Mouse (Mus musculus) CH12.LX (cell line): Measurements from ENCODE around the gene Npas2. TPM values are rescaled to one million over a fixed set of nuclear protein-coding genes. Genes with fewer than 3 reads are reported as not detected.

Source experiments
- DNase-seq: peaks from one replicate; pipeline ENCODE4 v3.0.0-alpha.2; 2013; ENCODE audit errors: extremely low read depth
- H3K27ac ChIP-seq: 2 replicates; pipeline ENCODE4 v1.5.1; 2012; ENCODE audit warnings: low read depth, mild to moderate bottlenecking, control low read depth, moderate library complexity; ENCODE audit not compliant: insufficient read depth
- H3K27me3 ChIP-seq: replicated peaks from 2 replicates; pipeline ENCODE3; 2012; ENCODE audit warnings: inconsistent platforms
- H3K36me3 ChIP-seq, 2 experiments: replicated peaks in 1 of 2; 2 replicates each; pipeline versions ENCODE3 to v1.6.1; 2012; ENCODE audit warnings: inconsistent platforms in 1 of 2, low read length in 1 of 2, mild to moderate bottlenecking in 1 of 2, mixed read lengths in 1 of 2, moderate library complexity in 1 of 2; ENCODE audit not compliant: control insufficient read depth in 1 of 2, insufficient read depth in 1 of 2
- H3K4me1 ChIP-seq, 2 experiments: 2 replicates each; pipeline ENCODE4 v1.6.1; 2012; ENCODE audit warnings: inconsistent platforms in 1 of 2, moderate library complexity in 1 of 2; ENCODE audit not compliant: insufficient read depth in 2 of 2, control insufficient read depth in 1 of 2
- H3K4me2 ChIP-seq: 2 replicates; pipeline ENCODE4 v1.6.1; 2012; ENCODE audit warnings: low read depth, mild to moderate bottlenecking, control low read depth; ENCODE audit not compliant: poor library complexity, insufficient read depth, severe bottlenecking
- H3K4me3 ChIP-seq, 3 experiments: fragments of 150-350 bp in 1 of 3; sonication (generic) in 1 of 3; replicated peaks in 1 of 3; 2 replicates each; pipeline versions ENCODE3 to v1.5.1; 2011 to 2012; ENCODE audit warnings: low read depth in 2 of 3, low read length in 2 of 3, mild to moderate bottlenecking in 2 of 3, moderate library complexity in 2 of 3, control low read depth in 1 of 3, improper control_type of control experiment in 1 of 3, inconsistent platforms in 1 of 3, mixed read lengths in 1 of 3; ENCODE audit not compliant: poor library complexity in 1 of 3
- H3K79me2 ChIP-seq: replicated peaks from 2 replicates; pipeline ENCODE4 v1.6.1; 2012; ENCODE audit warnings: mild to moderate bottlenecking, moderate library complexity; ENCODE audit not compliant: control insufficient read depth, poor library complexity, insufficient read depth, severe bottlenecking; ENCODE audit errors: extremely low read depth
- H3K9ac ChIP-seq: 2 replicates; pipeline ENCODE4 v1.6.1; 2012; ENCODE audit warnings: low read depth, mild to moderate bottlenecking, control low read depth, moderate library complexity; ENCODE audit not compliant: insufficient read depth
- H3K9me3 ChIP-seq: replicated peaks from 2 replicates; pipeline ENCODE3; 2012; ENCODE audit warnings: low read length, inconsistent platforms, mixed read lengths
- BHLHE40 ChIP-seq: IDR thresholded peaks from 2 replicates; pipeline ENCODE4 v1.6.1; 2011; ENCODE audit warnings: mild to moderate bottlenecking, low read depth, low read length, improper control_type of control experiment
- CHD2 ChIP-seq: IDR thresholded peaks from 2 replicates; pipeline ENCODE4 v1.6.1; 2011; ENCODE audit warnings: low read length, improper control_type of control experiment
- CTCF ChIP-seq, 2 experiments: IDR thresholded peaks in 1 of 2; conservative IDR thresholded peaks in 1 of 2; 2 replicates each; pipeline ENCODE4 v1.5.1; 2011 to 2012; ENCODE audit warnings: low read depth in 2 of 2, low read length in 2 of 2, improper control_type of control experiment in 1 of 2, inconsistent platforms in 1 of 2, mild to moderate bottlenecking in 1 of 2, moderate library complexity in 1 of 2
- E2F4 ChIP-seq: IDR thresholded peaks from 2 replicates; pipeline ENCODE4 v1.6.1; 2011; ENCODE audit warnings: low read depth, low read length, improper control_type of control experiment; ENCODE audit not compliant: insufficient replicate concordance
- ELF1 ChIP-seq: IDR thresholded peaks from 2 replicates; pipeline ENCODE4 v1.6.1; 2014; ENCODE audit warnings: low read depth, mild to moderate bottlenecking, inconsistent platforms, low read length, improper control_type of control experiment
- EP300 ChIP-seq: IDR thresholded peaks from 2 replicates; pipeline ENCODE4 v1.6.1; 2011; ENCODE audit warnings: low read length, improper control_type of control experiment
- GABPA ChIP-seq: IDR thresholded peaks from 2 replicates; pipeline ENCODE4 v1.6.1; 2012; ENCODE audit warnings: low read depth, low read length, improper control_type of control experiment, inconsistent platforms; ENCODE audit not compliant: insufficient replicate concordance
- JUND ChIP-seq: conservative IDR thresholded peaks from 2 replicates; pipeline ENCODE4 v1.6.1; 2011; ENCODE audit warnings: low read depth, low read length, improper control_type of control experiment
- MAFK ChIP-seq: IDR thresholded peaks from 2 replicates; pipeline ENCODE4 v1.6.1; 2011; ENCODE audit warnings: low read length, improper control_type of control experiment; ENCODE audit not compliant: insufficient replicate concordance
- MAZ ChIP-seq: IDR thresholded peaks from 2 replicates; pipeline ENCODE4 v1.6.1; 2012; ENCODE audit warnings: low read depth, mild to moderate bottlenecking, inconsistent platforms, low read length, improper control_type of control experiment, moderate library complexity
- MXI1 ChIP-seq: IDR thresholded peaks from 2 replicates; pipeline ENCODE4 v1.6.1; 2011; ENCODE audit warnings: mild to moderate bottlenecking, low read depth, low read length, improper control_type of control experiment
- NELFE ChIP-seq: IDR thresholded peaks from 2 replicates; pipeline ENCODE4 v1.6.1; 2011; ENCODE audit warnings: low read depth, low read length, improper control_type of control experiment
- NRF1 ChIP-seq: IDR thresholded peaks from 2 replicates; pipeline ENCODE4 v1.6.1; 2014; ENCODE audit warnings: low read depth, mild to moderate bottlenecking, inconsistent platforms, low read length, improper control_type of control experiment, moderate library complexity
- PAX5 ChIP-seq: IDR thresholded peaks from 2 replicates; pipeline ENCODE4 v1.6.1; 2012; ENCODE audit warnings: low read length, inconsistent platforms, mixed read lengths
- POLR2AphosphoS2 ChIP-seq: IDR thresholded peaks from 2 replicates; pipeline ENCODE4 v1.6.1; 2011; ENCODE audit warnings: low read depth, low read length, improper control_type of control experiment
- RAD21 ChIP-seq: IDR thresholded peaks from 2 replicates; pipeline ENCODE4 v1.6.1; 2011; ENCODE audit warnings: low read depth, mild to moderate bottlenecking, low read length, improper control_type of control experiment, moderate library complexity
- SIN3A ChIP-seq: IDR thresholded peaks from 2 replicates; pipeline ENCODE4 v1.6.1; 2012; ENCODE audit warnings: low read length, improper control_type of control experiment, inconsistent platforms
- SMC3 ChIP-seq: IDR thresholded peaks from 2 replicates; pipeline ENCODE4 v1.6.1; 2011; ENCODE audit warnings: low read depth, low read length, improper control_type of control experiment
- TBP ChIP-seq: conservative IDR thresholded peaks from 2 replicates; pipeline ENCODE4 v1.6.1; 2011; ENCODE audit warnings: low read depth, low read length, improper control_type of control experiment
- USF1 ChIP-seq: IDR thresholded peaks from 2 replicates; pipeline ENCODE4 v1.6.1; 2014; ENCODE audit warnings: low read depth, mild to moderate bottlenecking, inconsistent platforms, low read length, improper control_type of control experiment
- USF2 ChIP-seq: conservative IDR thresholded peaks from 2 replicates; pipeline ENCODE4 v1.6.1; 2011; ENCODE audit warnings: low read depth, low read length, improper control_type of control experiment
- ZC3H11A ChIP-seq: IDR thresholded peaks from 2 replicates; pipeline ENCODE4 v1.6.1; 2012; ENCODE audit warnings: low read depth, mild to moderate bottlenecking, inconsistent platforms, low read length, improper control_type of control experiment
- ZMIZ1 ChIP-seq: IDR thresholded peaks from 2 replicates; pipeline ENCODE4 v1.6.1; 2012; ENCODE audit warnings: low read depth, mild to moderate bottlenecking, inconsistent platforms, low read length, improper control_type of control experiment
- ZNF384 ChIP-seq: IDR thresholded peaks from 2 replicates; pipeline ENCODE4 v1.6.1; 2012; ENCODE audit warnings: low read depth, low read length, improper control_type of control experiment, inconsistent platforms
- dilution Hi-C: fragments of 300-500 bp; cut with MboI; formaldehyde crosslinking; loops from 2 replicates; pipeline ENCODE4 v1.14.3; 2020; ENCODE audit warnings: low sequenced_read_pairs; ENCODE audit not compliant: extremely low pct_unique_long_range_greater_than_20kb, extremely low pct_ligation_motif_present
- in situ Hi-C: fragments of 300-500 bp; cut with MboI; formaldehyde crosslinking; loops from 3 replicates; pipeline ENCODE4 v1.14.3; 2019; ENCODE audit warnings: low sequenced_read_pairs, low pct_ligation_motif_present, low pct_unique_long_range_greater_than_20kb, mixed read lengths
- polyA plus RNA-seq: library from polyadenylated mRNA; unstranded; fragments of >175 nt; gene quantifications from 2 replicates; pipeline ENCODE4 v1.2.1, GENCODE M21; 2012; ENCODE audit warnings: low read depth; ENCODE audit not compliant: insufficient read length
- total RNA-seq, 2 experiments: library from RNA; depleted of rRNA; stranded (reverse); fragments of 300-350 nt in 1 of 2; fragments of >200 nt in 1 of 2; gene quantifications; 2 replicates each; pipeline ENCODE4 v1.2.3; 2012 to 2014

The Npas2 gene
- total and polyA plus RNA-seq, 3 experiments: 0.13 TPM; not detected in 2

- in situ Hi-C loops: loop anchor here (25.0 kb wide), 1 partner anchor 199 kb away; no protein-coding TSS in a partner anchor
- dilution Hi-C loops: no loop called here
- peaks cover 3 to 8% of the 10 kb centered on the region in 2 experiments for H3K4me1 ChIP-seq
- DNase-seq: no peak
- no peak for TF ChIP-seq MAZ
- no peak for TF ChIP-seq NRF1
- TF ChIP-seq MAFK: no peak
- TF ChIP-seq ZNF384: no peak
- no peak for TF ChIP-seq USF1
- no peak for TF ChIP-seq SIN3A
- TF ChIP-seq E2F4: no peak
- TF ChIP-seq EP300: no peak
- no peak for TF ChIP-seq PAX5
- TF ChIP-seq CTCF (conservative IDR thresholded peaks at IDR 0.05 in 1 of 2, IDR thresholded peaks at IDR 0.05 in 1 of 2; ENCODE audit: low read depth in 2 of 2, low read length in 2 of 2): peak in 1 of 2 experiments; percentile 62; a peak in 2 of 4 replicates
- TF ChIP-seq TBP: no peak
- peak; percentile 66 for TF ChIP-seq SMC3
- no peak for TF ChIP-seq CHD2
- no peak for TF ChIP-seq ZC3H11A
- no peak for TF ChIP-seq POLR2AphosphoS2
- no peak for TF ChIP-seq BHLHE40
- no peak for TF ChIP-seq USF2
- no peak for TF ChIP-seq ZMIZ1
- TF ChIP-seq GABPA: no peak
- TF ChIP-seq ELF1: no peak
- TF ChIP-seq NELFE: no peak
- TF ChIP-seq MXI1: no peak
- peak; percentile 51 for TF ChIP-seq RAD21
- TF ChIP-seq, all 38 proteins: peak for 3
- H3K79me2 ChIP-seq: no peaks in the 10 kb centered on the region
- no peak overlapping the region for H3K4me2 ChIP-seq
- no peak overlapping the region for H3K9ac ChIP-seq
- no peak overlapping the region for H3K27ac ChIP-seq
- no peaks in the 10 kb centered on the region for H3K36me3 ChIP-seq
- H3K4me3 ChIP-seq: no peak overlapping the region
- no peaks in the 10 kb centered on the region for H3K9me3 ChIP-seq
- H3K27me3 ChIP-seq: no peaks in the 10 kb centered on the region
Measured at GRCm38 (mm10) chr1:39210928-39211327, 17.4 kb downstream of the Npas2 start.

DNA sequence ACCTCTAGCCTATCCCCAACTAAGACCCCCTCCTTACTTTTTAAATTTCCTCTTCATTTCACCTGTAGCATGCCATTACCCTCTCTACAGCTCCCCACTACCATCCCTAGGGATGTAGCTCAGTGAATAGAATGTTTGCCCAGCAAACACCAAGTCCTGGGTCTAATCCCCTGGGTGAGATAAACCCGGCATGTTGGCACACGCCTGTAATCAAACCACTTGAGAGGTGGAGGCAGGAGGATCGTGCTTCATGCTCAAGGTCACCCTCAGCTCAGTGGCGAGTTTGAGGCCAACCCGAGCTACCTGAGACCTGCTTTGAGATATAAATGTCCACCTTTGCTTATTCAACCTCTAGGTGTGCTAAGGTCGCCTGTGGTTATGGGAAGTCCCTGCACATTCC, 19.5 kb downstream of the Npas2 start:
- dilution Hi-C loops: no loop called here
- H3K4me2 ChIP-seq: no peak overlapping the region
- no peak overlapping the region for H3K27ac ChIP-seq
- H3K9ac ChIP-seq: no peak overlapping the region
- in situ Hi-C loops: loop anchor here (25.0 kb wide), 1 partner anchor 201 kb away; no protein-coding TSS in a partner anchor
- H3K36me3 ChIP-seq: no peaks in the 10 kb centered on the region
- TF ChIP-seq GABPA: no peak
- TF ChIP-seq E2F4: no peak
- TF ChIP-seq ZC3H11A: no peak
- no peak for TF ChIP-seq JUND
- no peak overlapping the region for H3K4me3 ChIP-seq
- no peaks in the 10 kb centered on the region for H3K4me1 ChIP-seq
- H3K79me2 ChIP-seq: no peaks in the 10 kb centered on the region
- no peaks in the 10 kb centered on the region for H3K9me3 ChIP-seq
- no peaks in the 10 kb centered on the region for H3K27me3 ChIP-seq
- no peak for DNase-seq
